Mouse (Mus musculus): Measurements from ENCODE around the gene Gabbr2. TPM values are rescaled to one million over a fixed set of nuclear protein-coding genes. Genes with fewer than 3 reads are reported as not detected.

The Gabbr2 gene
- total RNA-seq, 2 experiments from 2014 or later, result 292 to 302 TPM

DNA sequence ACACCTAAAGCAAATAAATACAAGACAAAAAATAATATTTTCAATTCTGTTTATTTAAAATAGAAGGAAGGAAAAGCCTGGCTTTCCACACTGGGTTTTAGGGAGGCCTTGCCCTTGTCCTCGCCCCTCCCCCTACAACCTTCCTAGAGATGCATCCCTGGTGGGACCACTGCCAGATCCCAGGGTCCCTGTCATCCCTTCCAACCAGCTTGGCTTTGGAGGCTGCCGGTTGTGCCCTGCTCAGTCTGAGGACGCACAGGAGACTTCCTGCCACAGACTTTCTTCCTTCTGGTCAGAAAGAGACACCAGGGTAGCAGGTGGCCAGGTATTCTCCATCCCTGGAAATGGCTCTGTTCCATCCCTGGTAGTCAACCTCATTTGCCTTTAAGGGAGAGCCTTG, 57.4 kb downstream of the Gabbr2 start:
- no peak for DNase-seq (ENCODE audit: low spot score in 2 of 2)
- intact Hi-C loops (cut with DNase I), result no loop called here

DNA sequence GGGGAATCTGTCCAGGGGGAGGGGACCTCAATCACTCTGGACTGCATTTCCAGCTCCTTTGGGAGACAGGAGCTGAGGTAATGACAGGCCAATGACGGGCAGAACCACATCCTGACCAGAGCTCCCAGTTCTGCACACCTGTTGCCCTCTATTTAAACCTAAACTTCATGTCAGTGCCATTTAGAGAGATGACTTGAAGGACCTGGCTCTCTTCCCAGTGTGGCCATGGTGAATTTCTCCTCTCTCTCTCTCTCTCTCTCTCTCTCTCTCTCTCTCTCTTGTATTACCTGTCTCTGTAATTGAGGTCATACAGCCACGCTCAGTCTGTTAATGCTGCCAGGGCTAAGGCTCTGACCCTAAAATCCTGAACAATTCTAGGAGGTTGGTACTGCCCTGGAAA, 58.1 kb downstream of the Gabbr2 start:
- no peak for DNase-seq (ENCODE audit: low spot score in 2 of 2)
- intact Hi-C loops (cut with DNase I), result no loop called here

DNA sequence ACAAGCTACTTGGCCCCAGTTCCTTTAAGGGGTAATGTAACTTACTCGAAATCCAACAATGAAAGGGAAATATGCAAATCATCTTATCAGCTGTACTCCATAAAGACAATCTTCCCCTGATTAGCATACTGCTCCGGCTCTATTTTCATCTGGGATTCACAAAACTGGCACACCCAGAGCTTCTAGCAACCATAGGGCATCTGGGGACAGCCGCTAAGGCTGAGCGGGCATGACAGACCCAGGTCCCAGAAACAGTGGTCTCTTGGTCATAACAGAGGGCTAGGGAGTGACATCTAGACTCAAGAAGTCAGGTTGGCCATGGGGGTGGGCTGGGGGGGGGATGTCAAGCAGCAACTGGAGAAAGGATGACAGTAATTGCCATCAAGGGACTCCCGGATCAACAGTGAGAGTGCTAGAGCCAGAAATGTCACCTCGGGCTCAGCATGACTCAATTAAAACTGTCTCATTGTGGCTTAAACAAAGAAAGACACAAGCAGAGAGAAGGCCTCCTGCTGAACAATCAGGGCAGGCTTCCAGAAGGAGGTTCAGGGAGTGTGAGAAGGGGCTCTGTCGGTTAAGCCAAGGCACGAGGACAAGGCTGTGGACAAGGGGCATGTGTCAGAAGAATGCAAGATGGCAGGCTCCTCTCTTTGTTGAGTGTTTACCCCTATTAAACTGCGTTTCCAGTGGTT, 59.8 kb downstream of the Gabbr2 start:
- DNase-seq (ENCODE audit: low spot score in 2 of 2), result peak; percentile 45 to 61
- intact Hi-C loops (cut with DNase I), result no loop called here

DNA sequence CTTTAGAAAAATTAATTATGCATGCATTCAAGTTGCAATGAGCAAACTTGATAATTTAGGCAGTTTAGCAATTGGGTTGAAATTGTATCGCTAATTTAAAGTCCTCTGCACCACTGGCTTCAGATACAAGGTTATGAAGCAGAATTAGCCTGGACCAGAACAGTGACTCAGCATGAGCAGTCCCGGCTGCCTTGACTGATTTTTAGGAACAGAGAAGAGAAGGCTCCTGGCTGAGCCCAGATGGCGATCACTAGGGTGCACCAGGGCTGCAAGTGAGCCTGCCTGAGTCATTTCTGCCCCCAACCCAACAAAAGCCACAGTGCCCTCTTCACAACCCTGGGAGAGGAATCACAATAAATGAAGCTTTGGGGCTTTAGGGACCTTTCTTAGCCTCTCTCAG, 63.6 kb downstream of the Gabbr2 start:
- intact Hi-C loops (cut with DNase I), result loop anchor here (5.0 kb wide), 1 partner anchor 39 kb away; no protein-coding TSS in a partner anchor
- DNase-seq (ENCODE audit: low spot score in 2 of 2), result no peak

DNA sequence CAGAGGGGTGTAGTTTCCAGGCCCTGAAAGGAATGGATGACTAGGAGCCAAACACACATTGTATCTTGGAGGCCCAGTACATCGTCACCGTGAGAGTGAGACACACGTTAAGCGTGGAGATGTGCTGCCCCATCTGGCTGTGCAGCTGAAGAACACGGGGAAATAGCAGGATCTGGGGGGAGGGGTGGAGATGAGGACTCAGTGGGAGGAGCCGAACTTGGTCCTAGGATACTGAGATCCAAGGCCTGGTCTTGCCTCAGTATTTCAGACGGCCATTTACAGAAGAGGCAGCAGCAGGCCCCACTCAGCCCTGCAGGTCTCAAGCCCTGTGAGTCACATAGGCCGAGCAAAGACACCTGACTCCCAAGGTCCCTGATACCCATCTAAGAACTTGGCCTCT, 72.5 kb downstream of the Gabbr2 start:
- intact Hi-C loops (cut with DNase I), result no loop called here
- peak; percentile 45 to 74 for DNase-seq (ENCODE audit: low spot score in 2 of 2)

DNA sequence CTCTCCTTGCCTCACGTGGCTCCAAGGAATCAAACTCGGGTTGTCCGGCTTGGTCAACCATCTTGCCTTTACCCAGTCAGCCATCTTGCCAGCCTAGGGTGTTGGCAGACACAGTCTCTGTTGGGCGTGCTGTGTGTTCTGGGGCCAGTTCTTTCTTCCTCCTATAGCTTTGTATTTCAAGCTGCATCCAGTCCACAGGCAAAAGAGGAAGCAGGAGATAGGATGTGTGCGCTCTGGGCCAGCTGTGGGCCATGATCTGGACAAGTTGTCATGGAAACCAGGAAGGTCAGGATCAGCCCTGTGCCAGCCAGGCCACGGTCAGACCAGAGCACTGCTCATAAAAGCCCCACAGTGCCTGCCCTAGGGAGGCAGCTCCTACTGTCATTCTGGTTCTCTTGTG, 74.9 kb downstream of the Gabbr2 start:
- intact Hi-C loops (cut with DNase I), result no loop called here

DNA sequence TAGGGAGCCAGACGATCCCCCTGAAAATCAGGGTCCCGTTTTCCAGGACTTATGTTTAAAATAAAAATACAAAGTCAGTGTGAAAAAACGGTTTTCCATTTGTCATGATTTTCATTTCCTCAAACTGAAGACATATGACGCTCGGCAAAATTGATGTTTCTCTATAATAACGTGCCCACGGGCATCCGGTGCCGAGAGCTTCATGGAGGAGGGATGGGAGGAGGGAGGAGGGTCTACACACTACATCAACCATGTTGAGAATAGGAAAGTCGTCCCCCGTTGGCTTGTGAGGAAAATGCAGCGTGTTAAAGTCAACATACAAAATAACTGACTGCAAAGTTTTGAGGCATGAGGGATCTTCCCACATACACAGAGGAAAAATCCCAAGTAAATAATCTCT, 75.7 kb downstream of the Gabbr2 start:
- intact Hi-C loops (cut with DNase I), result no loop called here
- no peak for DNase-seq (ENCODE audit: low spot score in 2 of 2)

More for the DNA sequence above, 74.9 kb downstream of the Gabbr2 start:
- DNase-seq (ENCODE audit: low spot score in 2 of 2), result no peak

DNA sequence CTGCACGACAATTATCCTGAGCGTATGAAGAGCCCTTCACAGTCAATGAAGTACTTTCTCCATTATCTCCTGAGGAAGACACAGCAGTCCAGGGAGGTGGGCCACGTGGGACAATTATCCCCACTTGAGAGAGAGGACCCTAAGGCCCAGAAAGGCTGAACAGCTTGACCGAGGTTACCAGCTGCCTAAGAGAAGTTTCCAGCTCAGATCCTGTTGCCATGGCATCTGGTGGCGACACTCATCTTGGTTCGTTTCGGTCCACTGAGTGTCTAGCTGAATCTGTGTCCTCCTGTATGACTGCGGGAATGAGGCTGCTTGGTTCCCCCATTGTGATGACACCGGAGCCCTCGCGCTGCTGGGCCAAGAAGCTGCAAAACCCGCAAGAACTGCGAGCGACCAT, 76.2 kb downstream of the Gabbr2 start:
- DNase-seq (ENCODE audit: low spot score in 2 of 2), result no peak

DNA sequence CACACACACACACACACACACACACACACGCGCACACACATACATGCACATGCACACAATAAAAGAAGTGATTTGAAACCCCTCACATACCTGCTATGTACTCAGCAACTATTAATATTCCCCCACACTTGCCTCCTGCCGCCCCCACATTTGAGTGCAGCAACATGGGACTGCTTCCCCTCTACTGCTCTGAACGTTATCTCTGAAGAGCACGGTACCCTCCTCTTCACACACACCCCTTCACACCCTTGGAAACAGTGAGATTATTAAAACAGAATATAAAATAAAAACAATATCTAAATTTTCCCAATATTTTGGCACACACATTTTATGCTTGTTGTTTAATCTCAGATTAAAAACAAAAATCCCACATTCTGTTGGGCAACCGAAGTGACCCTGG, 77.1 kb downstream of the Gabbr2 start:
- DNase-seq (ENCODE audit: low spot score in 2 of 2), result no peak
- intact Hi-C loops (cut with DNase I), result no loop called here

More for the DNA sequence above, 76.2 kb downstream of the Gabbr2 start:
- intact Hi-C loops (cut with DNase I), result no loop called here

DNA sequence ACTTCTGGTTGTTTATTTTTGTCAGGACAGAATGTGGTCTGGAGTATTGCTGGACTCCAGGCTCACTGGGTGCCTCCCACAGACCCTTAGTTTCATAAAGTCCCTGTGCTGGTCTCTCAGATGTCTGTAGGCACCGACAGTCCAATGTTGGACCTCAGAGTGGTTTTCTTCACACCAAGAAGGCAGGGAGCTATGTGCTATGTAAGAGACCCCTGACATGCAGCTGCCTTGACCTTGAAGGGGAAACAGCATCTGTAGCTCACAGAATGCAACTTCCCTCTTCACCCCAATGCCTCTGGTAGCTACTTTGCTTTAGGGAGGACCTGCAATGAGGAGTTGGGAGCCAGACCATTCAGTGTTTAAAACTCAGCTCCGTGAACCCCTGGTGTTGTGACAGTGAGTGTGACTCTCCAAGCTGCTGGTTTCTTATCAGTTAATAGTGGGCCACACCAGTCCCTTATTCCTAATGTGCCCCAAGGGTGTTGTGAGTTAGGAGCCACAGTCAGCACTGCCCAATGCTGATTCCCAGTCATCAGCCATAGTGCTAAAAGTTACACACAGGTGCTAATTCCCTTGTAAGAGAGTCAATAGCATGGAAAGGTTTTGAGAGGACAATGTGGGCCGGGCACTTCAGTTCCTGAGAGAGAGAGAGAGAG, 85.5 kb downstream of the Gabbr2 start:
- no peak for DNase-seq (ENCODE audit: low spot score in 2 of 2)
- intact Hi-C loops (cut with DNase I), result no loop called here

DNA sequence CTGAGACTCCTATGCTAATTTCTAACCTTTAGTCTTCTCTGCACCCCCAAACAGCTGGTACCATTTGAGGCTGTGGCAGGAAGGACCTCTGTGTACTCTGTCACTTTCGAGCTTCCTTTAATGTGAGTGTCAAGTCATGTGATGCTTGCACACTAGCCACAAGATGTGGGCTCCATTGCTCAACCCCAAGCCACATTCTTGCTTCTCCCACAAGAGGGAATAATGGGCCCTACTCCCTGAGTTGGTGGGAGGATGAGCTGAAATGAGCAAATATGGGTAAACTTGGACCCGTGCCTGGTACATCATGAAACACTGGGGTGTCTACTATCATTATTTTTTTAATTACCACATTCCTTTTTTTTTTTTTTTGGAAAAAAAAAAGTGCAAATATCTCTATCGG, 86.5 kb downstream of the Gabbr2 start:
- intact Hi-C loops (cut with DNase I), result no loop called here
- peak in 1 of 2 experiments; percentile 46 for DNase-seq (ENCODE audit: low spot score in 2 of 2)

DNA sequence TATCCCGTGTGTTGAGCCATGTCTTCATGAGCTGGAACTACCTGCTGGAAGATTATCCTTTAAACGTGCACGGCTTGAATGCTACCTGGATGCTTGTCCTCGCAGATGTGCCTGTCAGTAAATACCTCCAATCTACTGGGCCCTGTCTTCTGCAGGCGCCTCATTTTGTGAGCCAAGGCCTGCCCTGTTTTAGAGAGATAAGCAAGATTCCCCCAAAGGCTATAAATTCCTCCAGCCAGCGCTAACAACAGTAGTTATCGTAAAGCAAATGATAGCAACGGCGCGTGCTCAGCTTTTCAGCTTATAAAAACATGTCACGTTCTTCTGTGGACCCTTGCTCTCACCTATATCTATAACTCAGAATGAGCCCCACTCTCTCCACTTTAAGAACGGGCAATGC, 87.5 kb downstream of the Gabbr2 start:
- intact Hi-C loops (cut with DNase I), result no loop called here
- no peak for DNase-seq (ENCODE audit: low spot score in 2 of 2)

DNA sequence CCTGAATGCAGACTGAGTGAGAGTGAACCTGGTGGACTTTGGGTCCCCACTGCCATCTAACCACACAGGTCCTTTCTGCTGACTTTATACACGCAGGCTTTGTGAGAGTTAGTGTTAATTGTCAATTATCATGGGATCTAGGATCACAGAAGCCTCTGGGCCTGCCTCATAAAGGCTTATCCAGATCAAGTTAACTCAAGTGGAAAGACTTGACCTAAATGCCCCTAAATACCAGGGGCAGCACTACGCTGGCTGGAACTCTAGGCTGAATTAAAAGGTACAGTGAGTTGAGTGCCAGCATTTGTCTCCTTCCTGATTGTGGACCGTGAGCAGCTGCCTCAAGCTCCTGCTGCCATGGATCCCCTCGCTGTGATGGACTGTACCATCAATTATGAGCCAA, 93.1 kb downstream of the Gabbr2 start:
- DNase-seq (ENCODE audit: low spot score in 2 of 2), result no peak
- intact Hi-C loops (cut with DNase I), result no loop called here

DNA sequence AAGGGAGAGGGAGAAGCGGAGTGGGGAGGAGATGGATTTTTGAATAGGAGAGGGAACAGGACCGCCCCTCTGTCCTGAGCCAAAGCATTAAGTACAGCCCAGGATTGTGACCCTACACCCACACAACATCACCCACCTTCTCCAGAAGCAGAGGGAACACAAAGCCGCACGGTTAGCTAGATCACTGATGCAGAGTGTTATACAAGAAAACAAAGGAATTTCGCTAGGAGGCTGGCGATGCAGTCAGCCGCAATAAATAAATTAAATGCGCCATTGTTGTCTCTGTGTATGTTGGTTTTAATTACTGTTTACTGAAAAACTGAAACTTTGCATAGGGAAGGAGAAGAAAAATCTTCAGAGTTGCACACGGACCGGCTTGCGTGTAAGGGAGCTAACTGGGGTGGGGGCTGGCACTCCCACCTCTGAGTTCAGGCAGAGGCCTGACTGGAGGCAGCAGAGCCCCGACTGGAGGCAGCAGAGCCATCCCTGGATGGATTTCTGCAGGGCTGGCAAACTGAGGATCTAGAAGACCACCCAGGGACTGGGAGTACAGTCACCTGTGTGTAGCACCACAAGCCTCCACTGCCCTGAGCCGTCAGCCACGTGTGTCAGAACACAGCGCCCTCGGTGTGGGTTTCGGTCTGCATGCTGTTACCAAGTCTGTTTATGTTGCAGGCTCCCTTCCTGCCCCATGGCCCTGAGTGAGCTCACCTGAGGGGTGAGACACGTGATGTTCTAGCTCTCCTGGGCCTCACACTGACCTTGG, 93.9 kb downstream of the Gabbr2 start:
- intact Hi-C loops (cut with DNase I), result no loop called here
- no peak for DNase-seq (ENCODE audit: low spot score in 2 of 2)

DNA sequence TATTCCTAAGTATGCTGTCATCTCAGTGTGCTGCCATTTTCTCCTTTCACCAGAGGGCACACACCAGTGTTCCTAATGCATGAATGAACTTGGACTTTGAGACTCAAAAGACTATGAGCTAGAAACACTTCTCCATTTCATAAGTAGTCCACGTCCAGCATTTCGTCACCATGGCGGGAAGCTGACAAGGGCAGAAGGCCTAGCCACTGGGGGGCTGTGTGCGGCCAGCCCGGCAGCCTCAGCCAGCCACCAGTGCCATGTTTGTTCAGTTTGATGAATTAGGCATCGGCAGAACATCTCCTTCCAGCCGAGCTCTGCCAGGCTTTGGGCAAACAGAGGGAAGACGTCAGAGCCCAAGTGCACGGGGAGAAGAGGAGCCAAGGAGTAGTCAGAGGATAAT, 97.5 kb downstream of the Gabbr2 start:
- intact Hi-C loops (cut with DNase I), result no loop called here

DNA sequence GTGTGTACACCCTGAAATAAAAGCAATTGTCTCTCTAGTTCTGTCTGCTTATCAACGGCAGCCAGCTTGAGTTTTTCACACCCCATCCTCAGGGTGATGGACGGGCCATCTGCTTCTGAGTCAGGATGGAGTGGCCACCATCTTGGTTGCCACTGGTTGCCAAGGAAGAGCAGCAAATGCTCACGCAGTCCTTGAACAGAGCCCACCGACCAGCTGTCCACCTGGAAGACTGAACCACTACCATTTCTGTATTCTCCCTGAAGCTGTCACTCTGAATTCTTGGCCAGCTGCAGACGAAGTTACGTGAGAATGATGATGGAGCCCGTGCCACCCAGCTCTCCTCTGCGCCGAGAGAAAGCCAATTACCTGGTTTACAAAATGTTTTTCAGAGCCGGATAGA, 102.5 kb downstream of the Gabbr2 start:
- intact Hi-C loops (cut with DNase I), result no loop called here
- DNase-seq (ENCODE audit: low spot score in 2 of 2), result peak; percentile 60 to 72

More for the DNA sequence above, 97.5 kb downstream of the Gabbr2 start:
- no peak for DNase-seq (ENCODE audit: low spot score in 2 of 2)

DNA sequence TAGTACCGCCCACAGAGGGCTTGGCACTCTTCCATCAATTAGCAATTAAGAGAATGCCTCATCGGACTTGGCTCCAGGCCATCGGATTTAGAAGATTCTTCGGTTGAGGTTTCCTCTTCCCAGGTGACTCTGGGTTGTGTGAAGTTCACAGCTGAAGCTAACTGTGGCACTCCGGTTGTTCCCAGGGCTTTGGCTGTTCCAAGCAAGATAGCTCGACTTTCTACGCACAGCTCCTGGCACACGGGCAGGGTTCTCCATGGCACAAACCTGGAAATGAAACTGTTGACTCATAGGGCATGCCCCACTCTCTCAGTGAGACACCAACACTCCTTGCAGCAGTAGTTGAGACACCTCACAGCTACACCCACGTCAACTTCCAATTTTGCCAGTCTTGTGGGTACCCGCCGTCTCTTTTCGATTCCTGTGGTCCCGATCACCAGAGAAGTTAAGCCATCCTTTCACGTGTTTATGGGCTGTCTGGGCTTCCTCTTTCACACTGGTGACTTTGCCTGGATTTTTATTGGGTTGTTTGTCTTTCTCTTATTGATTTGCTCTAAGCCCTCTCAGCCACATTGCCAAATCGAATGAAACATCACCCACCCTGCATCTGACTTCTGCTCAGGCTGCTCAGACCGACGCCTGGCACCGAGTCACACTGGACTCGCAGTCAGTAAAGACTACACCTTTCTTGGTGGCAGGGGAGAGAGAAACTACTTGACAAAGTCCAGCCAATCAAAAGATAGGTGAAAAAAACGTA, 105.9 kb downstream of the Gabbr2 start:
- peak; percentile 48 to 62 for DNase-seq (ENCODE audit: low spot score in 2 of 2)
- intact Hi-C loops (cut with DNase I), result no loop called here

DNA sequence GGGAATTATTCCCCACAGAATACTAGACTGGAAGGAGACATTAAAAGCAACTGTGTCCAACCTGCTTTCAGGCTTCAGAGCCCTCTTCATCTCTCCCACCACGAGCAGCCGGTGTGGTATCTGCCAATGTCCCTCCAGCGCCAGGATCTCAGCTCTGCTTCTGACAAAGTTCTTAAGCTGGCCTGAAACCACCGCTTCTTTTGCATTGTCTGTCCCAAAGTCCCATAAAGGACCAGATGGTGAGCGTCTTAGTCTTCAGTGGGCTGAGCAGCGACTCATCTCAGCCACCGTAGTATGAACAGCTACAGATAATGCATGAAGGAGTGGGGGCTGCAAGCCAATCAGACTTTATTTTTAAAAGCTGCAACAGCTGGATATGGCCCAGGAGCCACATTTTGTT, 107.5 kb downstream of the Gabbr2 start:
- intact Hi-C loops (cut with DNase I), result no loop called here

DNA sequence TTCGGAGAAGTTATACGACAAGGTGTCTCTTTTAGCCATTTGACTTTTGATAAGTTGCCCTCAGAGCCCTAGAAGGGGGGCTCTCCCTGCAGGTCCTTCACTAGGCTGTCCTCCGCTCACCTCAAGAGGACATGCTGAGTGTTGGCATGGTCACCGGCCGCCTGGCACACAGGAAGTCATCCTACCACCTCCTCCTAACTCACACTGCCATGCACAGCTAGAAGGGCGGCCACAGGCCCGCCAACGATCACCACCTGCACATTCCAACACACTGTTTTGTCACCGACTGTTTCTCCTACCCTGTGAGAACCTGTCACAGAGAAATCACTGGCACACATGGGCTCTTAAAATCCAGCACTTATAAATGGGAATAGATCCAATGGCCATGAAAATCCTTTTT, 108.1 kb downstream of the Gabbr2 start:
- DNase-seq (ENCODE audit: low spot score in 2 of 2), result no peak
- intact Hi-C loops (cut with DNase I), result no loop called here

More for the DNA sequence above, 107.5 kb downstream of the Gabbr2 start:
- DNase-seq (ENCODE audit: low spot score in 2 of 2), result peak; percentile 35 to 40

DNA sequence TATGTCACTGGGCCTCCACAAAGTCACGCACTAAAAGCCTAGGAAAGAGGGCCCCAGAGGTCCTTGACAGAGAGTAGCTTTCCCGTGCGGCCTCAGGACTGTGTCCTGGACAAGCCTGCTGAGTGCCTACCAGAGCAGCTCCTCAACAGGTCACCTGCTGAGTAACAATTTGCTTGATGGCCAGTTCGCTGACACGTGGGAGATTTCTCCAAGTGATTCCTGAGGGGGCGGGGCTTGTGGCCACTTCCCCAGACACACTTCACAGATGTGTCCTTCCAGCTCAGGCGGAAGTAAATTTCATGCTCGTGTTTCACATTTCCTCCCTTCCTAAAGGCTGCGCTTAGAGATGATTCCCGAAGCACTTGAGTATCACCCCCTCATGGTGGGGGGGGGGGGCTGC, 108.6 kb downstream of the Gabbr2 start:
- intact Hi-C loops (cut with DNase I), result no loop called here
- DNase-seq (ENCODE audit: low spot score in 2 of 2), result no peak

Data from left cerebral cortex, postnatal 14 days (tissue).